Mouse (Mus musculus): ENCODE measurements around the gene Haghl. TPM values are rescaled to one million over a fixed set of nuclear protein-coding genes. Genes with fewer than 3 reads are reported as not detected.

Gene Haghl
- polyA plus RNA-seq (2015; fragmentation: Nextera tagmentation; extraction: Ambion mirVana): 108 and 127 TPM in 2 replicates

GRCm38 (mm10) chr17:25785281-25785745, at the start of gene Haghl:
TSS of gene Haghl (minus strand) at chr17:25785673.
- peak within 1 kb of the TSS; percentile 80 for H3K4me2 ChIP-seq
- peak within 1 kb of the TSS; percentile 77 for H3K4me3 ChIP-seq
- H3K9ac ChIP-seq: peak within 1 kb of the TSS; percentile 86
- peaks cover 62% of the 10 kb centered on the region for H3K36me3 ChIP-seq (ENCODE audit: poor library complexity, severe bottlenecking)
- no peaks in the 10 kb centered on the region for H3K27me3 ChIP-seq
- WGBS: under 1% methylated on average over 23 of the region's 23 CpGs
- peaks cover 25% of the 10 kb centered on the region for H3K4me1 ChIP-seq
- peak; percentile 87 for ATAC-seq
- peak within 1 kb of the TSS; percentile 89 for H3K27ac ChIP-seq
- H3K9me3 ChIP-seq (replicated peaks): no peaks in the 10 kb centered on the region

GRCm38 (mm10) chr17:25834595-25835222, 49.2 kb upstream of the Haghl start:
- peak overlapping the region; percentile 87 for H3K4me3 ChIP-seq
- no peak for ATAC-seq
- H3K27ac ChIP-seq: no peak overlapping the region
- H3K4me2 ChIP-seq: peak overlapping the region; percentile 98
- H3K36me3 ChIP-seq (ENCODE audit: poor library complexity, severe bottlenecking): peaks cover 50% of the 10 kb centered on the region
- H3K4me1 ChIP-seq: peaks cover 74% of the 10 kb centered on the region
- H3K9me3 ChIP-seq (replicated peaks): no peaks in the 10 kb centered on the region
- WGBS: 87% methylated on average over 12 of the region's 12 CpGs
- no peaks in the 10 kb centered on the region for H3K27me3 ChIP-seq
- H3K9ac ChIP-seq: peak overlapping the region; percentile 89

- H3K27ac ChIP-seq: peak overlapping the region; percentile 90; the same call in 1 of the 2 replicates
- 54% methylated on average over 6 of the region's 6 CpGs for WGBS
- H3K4me1 ChIP-seq: peaks cover 78% of the 10 kb centered on the region
- peaks cover 45% of the 10 kb centered on the region for H3K36me3 ChIP-seq (ENCODE audit: poor library complexity, severe bottlenecking)
- H3K4me3 ChIP-seq: peak overlapping the region; percentile 87
- peak overlapping the region; percentile 98 for H3K4me2 ChIP-seq
- no peaks in the 10 kb centered on the region for H3K27me3 ChIP-seq
- H3K9me3 ChIP-seq (replicated peaks): no peaks in the 10 kb centered on the region
- peak overlapping the region; percentile 89 for H3K9ac ChIP-seq
- ATAC-seq: no peak
Measured at GRCm38 (mm10) chr17:25833961-25834594, 48.6 kb upstream of the Haghl start.

- peaks cover 81% of the 10 kb centered on the region for H3K4me1 ChIP-seq
- H3K9ac ChIP-seq: peak within 1 kb of the TSS; percentile 89
- ATAC-seq: no peak
- H3K9me3 ChIP-seq (replicated peaks): no peaks in the 10 kb centered on the region
- WGBS: under 1% methylated on average over 24 of the region's 24 CpGs
- H3K27ac ChIP-seq: peak within 1 kb of the TSS; percentile 90
- H3K4me2 ChIP-seq: peak within 1 kb of the TSS; percentile 98
- H3K36me3 ChIP-seq (ENCODE audit: poor library complexity, severe bottlenecking): peaks cover 40% of the 10 kb centered on the region
- no peaks in the 10 kb centered on the region for H3K27me3 ChIP-seq
- peak within 1 kb of the TSS; percentile 87 for H3K4me3 ChIP-seq
Measured at GRCm38 (mm10) chr17:25833291-25833663, 47.8 kb upstream of the Haghl start, which contains the start of gene Stub1. TSS of gene Stub1 (minus strand) at chr17:25833404.

GRCm38 (mm10) chr17:25832436-25833290, 47.2 kb upstream of the Haghl start:
- Histone ChIP-seq H3K4me1 (peaks cover 79% of the 10 kb centered on the region), H3K27me3 (no peaks in the 10 kb centered on the region), H3K9ac (peak overlapping the region; percentile 89), H3K9me3 (replicated peaks) (no peaks in the 10 kb centered on the region), H3K4me2 (peak overlapping the region; percentile 98), H3K27ac (peak overlapping the region; percentile 90), H3K4me3 (peak overlapping the region; percentile 87), H3K36me3 (ENCODE audit: poor library complexity, severe bottlenecking) (peaks cover 38% of the 10 kb centered on the region)
- under 1% methylated on average over 77 of the region's 77 CpGs for WGBS
- ATAC-seq: peak; percentile 90

- H3K9ac ChIP-seq: peak overlapping the region; percentile 89
- peak overlapping the region; percentile 87 for H3K4me3 ChIP-seq
- ATAC-seq: no peak
- no peaks in the 10 kb centered on the region for H3K9me3 ChIP-seq (replicated peaks)
- no peaks in the 10 kb centered on the region for H3K27me3 ChIP-seq
- peak overlapping the region; percentile 90; the same call in 1 of the 2 replicates for H3K27ac ChIP-seq
- peaks cover 48% of the 10 kb centered on the region for H3K36me3 ChIP-seq (ENCODE audit: poor library complexity, severe bottlenecking)
- peaks cover 78% of the 10 kb centered on the region for H3K4me1 ChIP-seq
- peak overlapping the region; percentile 98 for H3K4me2 ChIP-seq
- 64% methylated on average over 21 of the region's 21 CpGs for WGBS
Measured at GRCm38 (mm10) chr17:25831451-25832281, 46.2 kb upstream of the Haghl start.

- Histone ChIP-seq H3K9ac (peak overlapping the region; percentile 89), H3K4me2 (peak overlapping the region; percentile 98), H3K27ac (no peak overlapping the region), H3K4me1 (peaks cover 78% of the 10 kb centered on the region), H3K4me3 (peak overlapping the region; percentile 87), H3K27me3 (no peaks in the 10 kb centered on the region), H3K36me3 (ENCODE audit: poor library complexity, severe bottlenecking) (peaks cover 55% of the 10 kb centered on the region), H3K9me3 (replicated peaks) (no peaks in the 10 kb centered on the region)
- ATAC-seq: no peak
- WGBS: 89% methylated on average over 14 of the region's 14 CpGs
Measured at GRCm38 (mm10) chr17:25830806-25831431, 45.4 kb upstream of the Haghl start.

GRCm38 (mm10) chr17:25830200-25830753, 44.8 kb upstream of the Haghl start:
- Histone ChIP-seq H3K27me3 (no peaks in the 10 kb centered on the region), H3K4me2 (peak overlapping the region; percentile 98), H3K4me1 (peaks cover 77% of the 10 kb centered on the region), H3K9me3 (replicated peaks) (no peaks in the 10 kb centered on the region), H3K4me3 (peak overlapping the region; percentile 87), H3K9ac (peak overlapping the region; percentile 89; the same call in 1 of the 2 replicates), H3K36me3 (ENCODE audit: poor library complexity, severe bottlenecking) (peaks cover 54% of the 10 kb centered on the region), H3K27ac (no peak overlapping the region)
- WGBS: 90% methylated on average over 4 of the region's 4 CpGs
- no peak for ATAC-seq

- H3K27ac ChIP-seq: peak overlapping the region; percentile 92
- no peaks in the 10 kb centered on the region for H3K9me3 ChIP-seq (replicated peaks)
- peak overlapping the region; percentile 67 for H3K4me3 ChIP-seq
- H3K9ac ChIP-seq: peak overlapping the region; percentile 89
- no peak for ATAC-seq
- H3K4me1 ChIP-seq: peaks cover 77% of the 10 kb centered on the region
- H3K4me2 ChIP-seq: peak overlapping the region; percentile 98
- peaks cover 49% of the 10 kb centered on the region for H3K36me3 ChIP-seq (ENCODE audit: poor library complexity, severe bottlenecking)
- WGBS: 44% methylated on average over 8 of the region's 8 CpGs
- H3K27me3 ChIP-seq: no peaks in the 10 kb centered on the region
Measured at GRCm38 (mm10) chr17:25829558-25830017, 44.1 kb upstream of the Haghl start.

GRCm38 (mm10) chr17:25828712-25829557, 43.5 kb upstream of the Haghl start, which contains the start of gene Jmjd8:
TSS of gene Jmjd8 (plus strand) at chr17:25828867.
- H3K36me3 ChIP-seq (ENCODE audit: poor library complexity, severe bottlenecking): peaks cover 49% of the 10 kb centered on the region
- WGBS: 1% methylated on average over 32 of the region's 32 CpGs

More at GRCm38 (mm10) chr17:25828712-25829557, 43.5 kb upstream of the Haghl start, which contains the start of gene Jmjd8:
- Histone ChIP-seq H3K4me1 (peaks cover 77% of the 10 kb centered on the region), H3K9ac (peak within 1 kb of the TSS; percentile 89), H3K4me3 (peak within 1 kb of the TSS; percentile 67), H3K27me3 (no peaks in the 10 kb centered on the region), H3K9me3 (replicated peaks) (no peaks in the 10 kb centered on the region), H3K27ac (peak within 1 kb of the TSS; percentile 92), H3K4me2 (peak within 1 kb of the TSS; percentile 98)
- ATAC-seq: peak; percentile 63
